Mouse (Mus musculus): Measurements from ENCODE around the gene Slx4.
"Not testable (repeated sequence)": the region's sequence is repeated elsewhere in the genome, so short reads cannot be mapped to it uniquely, and the experiment has no call there.

Gene Slx4

DNA sequence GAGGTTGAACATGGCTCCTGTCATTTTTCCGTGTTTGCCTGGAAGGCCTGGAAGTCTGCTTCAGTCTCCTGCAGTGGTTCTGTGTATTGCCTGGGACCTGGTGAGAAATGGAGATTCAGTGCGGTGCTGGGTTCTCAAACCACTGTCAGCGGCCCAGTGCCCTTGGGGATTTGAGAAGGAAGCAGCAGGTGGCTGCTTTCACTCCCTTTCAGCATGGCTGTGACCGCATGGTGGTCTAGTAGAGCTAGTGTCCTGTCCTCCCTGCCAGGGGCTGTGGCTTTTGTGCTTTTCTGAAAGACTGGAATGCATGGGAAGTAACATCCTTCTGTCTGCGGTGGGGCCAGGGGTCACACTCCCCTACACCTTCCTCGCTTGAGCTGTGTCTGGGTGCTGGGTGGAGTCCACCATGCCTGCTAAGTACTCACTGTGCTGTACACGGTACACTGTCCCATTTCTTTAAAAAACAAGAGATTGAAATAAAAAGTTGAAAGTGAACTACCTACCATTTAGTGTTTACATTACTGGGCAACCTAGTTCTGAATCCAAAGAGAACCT, 20.3 kb downstream of the Slx4 start:
- Histone ChIP-seq H3K4me1 (replicated peaks; ENCODE audit: low read depth, low read length) (peaks cover 48% of the 10 kb centered on the region), H3K4me3 (replicated peaks; ENCODE audit: low read length) (peak overlapping the region; percentile 48; the same call in 1 of the 2 replicates), H3K36me3 (ENCODE audit: insufficient read depth, low read length) (peaks cover 100% of the 10 kb centered on the region), H3K9me3 (ENCODE audit: low read length) (no peaks in the 10 kb centered on the region), H3K27me3 (ENCODE audit: insufficient read depth, low read length) (no peaks in the 10 kb centered on the region)
- TF ChIP-seq POU5F1 (IDR thresholded peaks at IDR 0.05; ENCODE audit: borderline replicate concordance, low read length) = no peak
- TF ChIP-seq CTCF (conservative IDR thresholded peaks at IDR 0.05; ENCODE audit: low read length) = no peak
- no peak for TF ChIP-seq NANOG (IDR thresholded peaks at IDR 0.05; ENCODE audit: borderline replicate concordance, low read length)

DNA sequence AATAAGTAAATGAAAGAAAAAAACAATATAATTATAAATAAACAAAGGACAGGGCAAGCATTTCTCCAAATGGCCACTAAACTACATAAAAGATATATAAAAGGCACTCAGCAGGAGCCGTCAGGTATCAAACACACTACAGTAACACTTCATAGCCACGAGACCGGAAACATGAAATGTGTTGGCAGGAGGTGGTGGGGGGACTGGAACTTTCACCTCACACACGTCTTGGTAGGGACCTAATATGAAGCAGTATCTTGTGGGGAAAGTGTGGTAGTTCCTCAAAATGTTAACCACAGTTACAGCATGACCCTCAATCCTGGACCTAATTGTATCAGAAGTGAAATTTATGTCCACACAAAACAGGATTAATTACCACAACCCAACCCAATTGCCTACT, 21.4 kb downstream of the Slx4 start:
- H3K4me3 ChIP-seq (replicated peaks; ENCODE audit: low read length) = no peak overlapping the region
- TF ChIP-seq POU5F1 (IDR thresholded peaks at IDR 0.05; ENCODE audit: borderline replicate concordance, low read length) = no peak
- TF ChIP-seq CTCF (conservative IDR thresholded peaks at IDR 0.05; ENCODE audit: low read length) = no peak
- TF ChIP-seq NANOG (IDR thresholded peaks at IDR 0.05; ENCODE audit: borderline replicate concordance, low read length) = no peak
- H3K4me1 ChIP-seq (replicated peaks; ENCODE audit: low read depth, low read length) = peaks cover 58% of the 10 kb centered on the region
- no peaks in the 10 kb centered on the region for H3K27me3 ChIP-seq (ENCODE audit: insufficient read depth, low read length)
- H3K36me3 ChIP-seq (ENCODE audit: insufficient read depth, low read length) = peaks cover 100% of the 10 kb centered on the region
- H3K9me3 ChIP-seq (ENCODE audit: low read length) = no peaks in the 10 kb centered on the region

- peak overlapping the region; percentile 65 for H3K4me3 ChIP-seq (replicated peaks; ENCODE audit: low read length)
- no peaks in the 10 kb centered on the region for H3K27me3 ChIP-seq (ENCODE audit: insufficient read depth, low read length)
- TF ChIP-seq CTCF (conservative IDR thresholded peaks at IDR 0.05; ENCODE audit: low read length) (no peak), POU5F1 (IDR thresholded peaks at IDR 0.05; ENCODE audit: borderline replicate concordance, low read length) (no peak), NANOG (IDR thresholded peaks at IDR 0.05; ENCODE audit: borderline replicate concordance, low read length) (no peak)
- no peaks in the 10 kb centered on the region for H3K9me3 ChIP-seq (ENCODE audit: low read length)
- H3K36me3 ChIP-seq (ENCODE audit: insufficient read depth, low read length) = peaks cover 47% of the 10 kb centered on the region
- H3K4me1 ChIP-seq (replicated peaks; ENCODE audit: low read depth, low read length) = peaks cover 61% of the 10 kb centered on the region
These were observed 26.9 kb downstream of the Slx4 start for GRCm38 (mm10) chr16:3976712-3977111.

DNA sequence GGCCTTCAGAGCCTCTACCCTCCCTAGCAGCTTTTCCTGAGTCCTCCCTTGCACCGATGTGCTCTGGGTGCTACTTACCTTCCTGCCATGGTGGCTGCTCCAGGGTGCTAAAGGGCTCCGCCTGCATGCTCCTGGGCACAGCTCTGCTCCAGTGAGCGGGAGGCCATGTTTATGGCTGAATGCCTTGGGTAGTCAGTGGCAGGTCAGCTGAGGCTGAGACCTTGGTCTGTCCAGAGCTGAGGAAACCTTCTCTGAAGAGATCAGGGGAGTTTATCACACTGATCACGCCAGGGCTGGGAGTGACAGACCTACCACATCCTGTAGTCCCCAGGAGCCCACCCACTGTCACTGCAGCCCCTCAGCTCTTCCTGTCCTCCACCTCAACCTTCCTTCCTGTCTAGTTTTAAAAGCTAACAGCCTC, 27.3 kb downstream of the Slx4 start, which contains the start of gene Nlrc3:
Gene Nlrc3, minus strand, starts transcription at position 382 of the 421 bp plus-strand sequence.
- no peaks in the 10 kb centered on the region for H3K9me3 ChIP-seq (ENCODE audit: low read length)
- peak within 1 kb of the TSS; percentile 65 for H3K4me3 ChIP-seq (replicated peaks; ENCODE audit: low read length)
- no peaks in the 10 kb centered on the region for H3K27me3 ChIP-seq (ENCODE audit: insufficient read depth, low read length)
- H3K4me1 ChIP-seq (replicated peaks; ENCODE audit: low read depth, low read length) = peaks cover 61% of the 10 kb centered on the region
- TF ChIP-seq NANOG (IDR thresholded peaks at IDR 0.05; ENCODE audit: borderline replicate concordance, low read length) (no peak), POU5F1 (IDR thresholded peaks at IDR 0.05; ENCODE audit: borderline replicate concordance, low read length) (no peak), CTCF (conservative IDR thresholded peaks at IDR 0.05; ENCODE audit: low read length) (no peak)
- peaks cover 42% of the 10 kb centered on the region for H3K36me3 ChIP-seq (ENCODE audit: insufficient read depth, low read length)

DNA sequence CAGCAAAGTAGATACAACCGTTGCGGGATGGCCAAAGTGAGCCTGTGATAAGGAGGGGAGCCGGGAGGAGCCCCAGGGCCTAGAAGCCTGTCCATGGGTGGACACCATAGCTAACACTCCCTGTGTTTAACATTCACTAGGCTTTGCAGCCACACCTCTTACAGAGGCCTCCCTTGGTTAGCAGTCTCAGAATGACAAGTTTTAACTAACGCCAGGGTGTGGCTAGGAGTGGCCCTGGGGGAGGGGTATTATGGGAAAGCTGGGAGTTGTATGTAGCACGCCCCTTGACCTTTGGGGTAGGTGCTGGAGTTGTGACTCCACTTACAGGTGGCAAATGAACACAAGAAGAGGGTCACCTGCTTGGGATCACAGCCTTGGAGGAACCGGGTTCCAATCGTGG, 27.9 kb downstream of the Slx4 start:
- Histone ChIP-seq H3K9me3 (ENCODE audit: low read length) (no peaks in the 10 kb centered on the region), H3K27me3 (ENCODE audit: insufficient read depth, low read length) (no peaks in the 10 kb centered on the region), H3K36me3 (ENCODE audit: insufficient read depth, low read length) (peaks cover 36% of the 10 kb centered on the region), H3K4me3 (replicated peaks; ENCODE audit: low read length) (peak overlapping the region; percentile 65), H3K4me1 (replicated peaks; ENCODE audit: low read depth, low read length) (peaks cover 61% of the 10 kb centered on the region)
- TF ChIP-seq POU5F1 (IDR thresholded peaks at IDR 0.05; ENCODE audit: borderline replicate concordance, low read length) (no peak), CTCF (conservative IDR thresholded peaks at IDR 0.05; ENCODE audit: low read length) (no peak), NANOG (IDR thresholded peaks at IDR 0.05; ENCODE audit: borderline replicate concordance, low read length) (no peak)

- Histone ChIP-seq H3K4me3 (replicated peaks; ENCODE audit: low read length) (peak overlapping the region; percentile 54; the same call in 1 of the 2 replicates), H3K4me1 (replicated peaks; ENCODE audit: low read depth, low read length) (peaks cover 56% of the 10 kb centered on the region), H3K36me3 (ENCODE audit: insufficient read depth, low read length) (peaks cover 24% of the 10 kb centered on the region)
- not testable (repeated sequence) for H3K27me3 ChIP-seq (ENCODE audit: insufficient read depth, low read length); H3K9me3 ChIP-seq (ENCODE audit: low read length)
These were observed 29.1 kb downstream of the Slx4 start for GRCm38 (mm10) chr16:3974456-3974855.

- H3K9me3 ChIP-seq (ENCODE audit: low read length) = no peaks in the 10 kb centered on the region
- peaks cover 6% of the 10 kb centered on the region; the same call in 1 of the 2 replicates for H3K4me1 ChIP-seq (replicated peaks; ENCODE audit: low read depth, low read length)
- no peak overlapping the region for H3K4me3 ChIP-seq (replicated peaks; ENCODE audit: low read length)
- TF ChIP-seq POU5F1 (IDR thresholded peaks at IDR 0.05; ENCODE audit: borderline replicate concordance, low read length) (no peak), NANOG (IDR thresholded peaks at IDR 0.05; ENCODE audit: borderline replicate concordance, low read length) (no peak), CTCF (conservative IDR thresholded peaks at IDR 0.05; ENCODE audit: low read length) (no peak)
- no peaks in the 10 kb centered on the region for H3K36me3 ChIP-seq (ENCODE audit: insufficient read depth, low read length)
- no peaks in the 10 kb centered on the region for H3K27me3 ChIP-seq (ENCODE audit: insufficient read depth, low read length)
These were observed 38.0 kb downstream of the Slx4 start for GRCm38 (mm10) chr16:3965534-3965933.

- H3K27me3 ChIP-seq (ENCODE audit: insufficient read depth, low read length) = no peaks in the 10 kb centered on the region
- H3K4me1 ChIP-seq (replicated peaks; ENCODE audit: low read depth, low read length) = peaks cover 6% of the 10 kb centered on the region; the same call in 1 of the 2 replicates
- TF ChIP-seq CTCF (conservative IDR thresholded peaks at IDR 0.05; ENCODE audit: low read length) (no peak), POU5F1 (IDR thresholded peaks at IDR 0.05; ENCODE audit: borderline replicate concordance, low read length) (no peak), NANOG (IDR thresholded peaks at IDR 0.05; ENCODE audit: borderline replicate concordance, low read length) (no peak)
- no peaks in the 10 kb centered on the region for H3K9me3 ChIP-seq (ENCODE audit: low read length)
- H3K4me3 ChIP-seq (replicated peaks; ENCODE audit: low read length) = no peak overlapping the region
- no peaks in the 10 kb centered on the region for H3K36me3 ChIP-seq (ENCODE audit: insufficient read depth, low read length)
These were observed 38.6 kb downstream of the Slx4 start for GRCm38 (mm10) chr16:3964990-3965389.

DNA sequence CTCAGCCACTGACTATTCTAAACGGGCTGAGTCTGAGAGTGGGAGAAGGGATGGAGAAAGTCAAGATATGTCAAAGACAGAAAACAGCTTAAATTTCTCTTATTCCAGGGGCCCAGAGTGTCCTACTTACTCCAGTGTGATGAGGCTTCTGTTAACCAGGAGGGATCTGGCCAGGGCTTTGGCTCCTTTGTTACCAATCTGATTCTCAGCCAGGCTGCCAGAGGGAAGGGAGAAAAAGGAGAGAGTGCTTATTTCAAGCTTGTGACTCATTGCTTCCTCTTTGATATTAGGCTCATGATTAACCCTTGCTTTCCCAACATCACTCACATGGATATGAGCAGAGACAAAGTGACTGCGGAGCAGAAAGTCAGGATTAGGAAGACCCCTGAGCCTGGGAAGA, 44.3 kb downstream of the Slx4 start:
- Histone ChIP-seq H3K36me3 (ENCODE audit: insufficient read depth, low read length) (no peaks in the 10 kb centered on the region), H3K9me3 (ENCODE audit: low read length) (no peaks in the 10 kb centered on the region), H3K4me1 (replicated peaks; ENCODE audit: low read depth, low read length) (peaks cover 6% of the 10 kb centered on the region; the same call in 1 of the 2 replicates), H3K4me3 (replicated peaks; ENCODE audit: low read length) (no peak overlapping the region), H3K27me3 (ENCODE audit: insufficient read depth, low read length) (no peaks in the 10 kb centered on the region)
- TF ChIP-seq CTCF (conservative IDR thresholded peaks at IDR 0.05; ENCODE audit: low read length) = no peak
- no peak for TF ChIP-seq NANOG (IDR thresholded peaks at IDR 0.05; ENCODE audit: borderline replicate concordance, low read length)
- no peak for TF ChIP-seq POU5F1 (IDR thresholded peaks at IDR 0.05; ENCODE audit: borderline replicate concordance, low read length)
